Mouse (Mus musculus) limb, embryonic 14.5 days (tissue): ENCODE measurements at regions not wholly inside any gene's neighbourhood (a gene's known extent, or its start where the extent isn't known, plus 50 kb on each side); places are given as distances from the start of the nearest gene placed in this dataset.

Experiments
- ATAC-seq: fragments of 200-750 bp; cut with Nextera tagmentation; 2 replicates; pipeline ENCODE4 v1.8.0; 2017; ENCODE audit warnings: low read depth, moderate number of reproducible peaks, moderate TSS enrichment; ENCODE audit not compliant: low FRiP score
- DNase-seq: peaks from one replicate; pipeline ENCODE4 v3.0.0-alpha.2; 2015; ENCODE audit warnings: low spot score
- H3K27ac ChIP-seq: fragments of 300-500 bp; sonication (generic); replicated peaks from 2 replicates; pipeline ENCODE4 v1.5.1; 2014; ENCODE audit warnings: low read depth, mild to moderate bottlenecking, low read length, moderate library complexity, mixed read lengths
- H3K27me3 ChIP-seq: fragments of 300-500 bp; sonication (generic); 2 replicates; pipeline ENCODE4 v1.6.1; 2014; ENCODE audit warnings: low read length, mixed read lengths; ENCODE audit not compliant: control insufficient read depth, insufficient read depth
- H3K36me3 ChIP-seq: fragments of 300-500 bp; sonication (generic); 2 replicates; pipeline ENCODE4 v1.6.1; 2014; ENCODE audit warnings: mild to moderate bottlenecking, low read length, moderate library complexity, mixed read lengths; ENCODE audit not compliant: control insufficient read depth, insufficient read depth
- H3K4me1 ChIP-seq: fragments of 300-500 bp; sonication (generic); 2 replicates; pipeline ENCODE4 v1.6.1; 2014; ENCODE audit warnings: antibody characterized with exemption, low read length, mixed read lengths; ENCODE audit not compliant: control insufficient read depth, insufficient read depth
- H3K4me2 ChIP-seq: fragments of 300-500 bp; sonication (generic); replicated peaks from 2 replicates; pipeline ENCODE4 v1.6.1; 2014; ENCODE audit warnings: low read depth, mild to moderate bottlenecking, low read length, moderate library complexity; ENCODE audit not compliant: severe bottlenecking
- H3K4me3 ChIP-seq: fragments of 300-500 bp; sonication (generic); replicated peaks from 2 replicates; pipeline ENCODE4 v1.5.1; 2014; ENCODE audit warnings: low read length
- H3K9ac ChIP-seq: fragments of 300-500 bp; sonication (generic); 2 replicates; pipeline ENCODE4 v1.6.1; 2014; ENCODE audit warnings: mild to moderate bottlenecking, low read depth, low read length, moderate library complexity; ENCODE audit not compliant: severe bottlenecking
- H3K9me3 ChIP-seq: fragments of 300-500 bp; sonication (generic); 2 replicates; pipeline ENCODE4 v1.6.1; 2016; ENCODE audit warnings: low read length; ENCODE audit not compliant: control insufficient read depth
- POLR2A ChIP-seq: fragments of 200-500 bp; IDR thresholded peaks from 2 replicates; pipeline ENCODE4 v1.8.0; 2012; ENCODE audit warnings: inconsistent platforms, mild to moderate bottlenecking, moderate library complexity, borderline replicate concordance; ENCODE audit not compliant: insufficient read depth, insufficient read length; ENCODE audit errors: extremely low read depth
- WGBS: fragments of 180-500 bp; shearing (Covaris S2); extraction: QIAGEN DNeasy Blood & Tissue Kit; methylation state at CpG from one replicate; pipeline ENCODE4 v1.1.7; 2014; 5-methylcytosine and 5-hydroxymethylcytosine counted together

DNA sequence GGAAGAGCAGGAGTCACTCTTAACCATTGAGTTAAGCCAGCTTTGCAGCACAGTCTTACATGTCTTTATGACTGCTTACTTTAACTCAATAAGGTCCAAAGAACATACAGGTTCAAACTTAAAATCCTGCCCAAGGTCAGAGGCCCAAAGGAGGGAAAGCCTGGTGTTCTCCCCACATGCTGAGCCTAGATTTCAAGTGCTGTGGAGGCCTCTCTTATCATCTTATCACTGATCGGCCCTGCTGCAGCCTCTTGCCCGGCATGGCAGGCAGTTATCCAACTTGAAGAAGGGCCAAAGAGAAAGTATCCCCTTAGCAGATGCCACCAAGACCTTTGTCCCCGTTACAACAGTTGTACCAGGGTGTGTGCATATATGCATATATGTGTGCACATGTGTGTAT is 170.0 kb upstream of the Dynlrb2 start:
- WGBS: 91% methylated on average over 3 of the region's 3 CpGs

DNA sequence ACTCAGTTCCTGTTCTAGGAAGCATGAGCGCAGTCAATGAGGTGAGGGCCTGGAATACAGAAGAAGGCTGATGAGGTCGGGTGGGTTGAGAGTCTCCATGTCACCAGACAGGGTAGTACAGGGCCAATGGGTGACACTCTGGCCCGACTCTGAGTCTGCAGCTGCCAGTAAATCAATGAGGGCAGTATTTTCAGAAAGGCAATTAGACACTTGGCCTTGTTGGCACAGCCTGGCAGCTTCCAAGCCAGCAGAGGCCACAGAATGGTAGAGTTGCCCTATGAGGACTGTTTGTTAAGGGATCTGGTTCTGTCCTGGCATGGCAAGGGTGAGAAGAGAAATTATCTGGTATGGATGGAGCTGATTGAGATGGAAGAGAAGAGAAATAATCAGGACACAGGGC is 170.7 kb upstream of the Dynlrb2 start:
- Histone ChIP-seq H3K27me3 (no peaks in the 10 kb centered on the region), H3K9ac (no peak overlapping the region), H3K4me1 (no peaks in the 10 kb centered on the region), H3K27ac (no peak overlapping the region), H3K36me3 (no peaks in the 10 kb centered on the region), H3K4me3 (no peak overlapping the region), H3K9me3 (no peaks in the 10 kb centered on the region), H3K4me2 (no peak overlapping the region)
- no peak for TF ChIP-seq POLR2A
- DNase-seq: no peak
- ATAC-seq: no peak
- WGBS: 84% methylated on average over 3 of the region's 3 CpGs

More for the DNA sequence above, 170.0 kb upstream of the Dynlrb2 start:
- no peak for TF ChIP-seq POLR2A
- Histone ChIP-seq H3K4me3 (no peak overlapping the region), H3K27me3 (no peaks in the 10 kb centered on the region), H3K27ac (no peak overlapping the region), H3K4me1 (no peaks in the 10 kb centered on the region), H3K36me3 (no peaks in the 10 kb centered on the region), H3K9me3 (no peaks in the 10 kb centered on the region), H3K9ac (no peak overlapping the region), H3K4me2 (no peak overlapping the region)
- DNase-seq (no peak), ATAC-seq (no peak)

DNA sequence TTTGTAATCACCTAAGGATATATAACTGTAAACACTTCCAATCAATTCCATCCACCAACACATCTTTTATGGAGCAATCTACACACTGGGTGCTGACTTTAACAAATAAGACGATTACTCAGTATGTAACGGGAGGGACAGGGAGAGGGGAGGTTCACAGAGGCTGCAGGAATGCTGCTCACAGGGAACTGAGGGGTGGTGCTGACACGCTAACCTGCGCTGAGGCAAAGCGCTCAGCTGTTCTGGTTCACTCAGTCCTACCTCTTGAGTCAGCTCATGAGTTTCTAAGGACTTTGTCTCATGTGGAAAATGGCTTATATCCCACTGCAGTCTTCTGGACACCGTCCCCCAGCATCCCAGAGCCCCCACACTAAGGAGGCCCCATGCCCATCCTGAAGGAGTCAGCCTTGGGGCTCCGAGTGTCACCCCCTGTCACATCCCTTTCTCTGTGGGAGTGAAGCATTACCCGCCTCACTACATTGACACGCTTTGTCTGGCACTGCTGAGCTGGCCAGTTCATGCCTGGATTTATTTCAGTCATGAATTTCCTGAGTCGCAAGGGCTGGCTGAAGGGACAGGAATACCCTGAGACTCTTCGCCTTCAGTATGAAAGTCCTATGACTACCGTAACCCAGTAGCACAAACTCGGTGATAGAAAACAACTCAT is 184.6 kb upstream of the Dynlrb2 start:
- Histone ChIP-seq H3K4me1 (no peaks in the 10 kb centered on the region), H3K9ac (no peak overlapping the region), H3K4me2 (no peak overlapping the region), H3K36me3 (no peaks in the 10 kb centered on the region), H3K27ac (no peak overlapping the region), H3K9me3 (no peaks in the 10 kb centered on the region), H3K27me3 (no peaks in the 10 kb centered on the region), H3K4me3 (no peak overlapping the region)
- TF ChIP-seq POLR2A: no peak
- DNase-seq (no peak), ATAC-seq (no peak)
- WGBS: 86% methylated on average over 13 of the region's 13 CpGs

DNA sequence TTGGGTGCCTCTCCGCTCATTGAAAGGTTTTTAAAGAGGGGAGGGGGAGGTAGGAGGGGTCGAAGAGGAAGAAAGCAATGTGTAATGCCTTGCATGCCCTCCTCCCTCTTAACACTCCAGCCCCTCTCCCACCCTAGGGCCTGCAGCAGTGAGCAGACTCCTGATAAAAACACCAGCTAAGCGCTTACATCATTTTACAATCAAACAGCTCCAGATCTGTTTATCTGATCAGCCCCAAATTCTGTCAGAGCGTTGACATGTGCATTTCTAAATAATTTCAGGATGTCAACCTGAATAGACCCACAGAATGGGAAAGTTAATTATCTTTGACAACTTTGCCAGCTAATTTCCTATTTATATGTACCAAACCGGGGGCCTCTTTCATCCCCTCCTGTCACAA is 189.4 kb upstream of the Dynlrb2 start:
- H3K4me1 ChIP-seq: no peaks in the 10 kb centered on the region
- no peak for TF ChIP-seq POLR2A
- no peaks in the 10 kb centered on the region for H3K9me3 ChIP-seq
- no peak overlapping the region for H3K4me2 ChIP-seq
- no peaks in the 10 kb centered on the region for H3K27me3 ChIP-seq
- no peak overlapping the region for H3K9ac ChIP-seq
- no peak overlapping the region for H3K27ac ChIP-seq
- WGBS: 47% methylated on average over 5 of the region's 5 CpGs
- H3K36me3 ChIP-seq: no peaks in the 10 kb centered on the region
- no peak overlapping the region for H3K4me3 ChIP-seq
- DNase-seq (no peak), ATAC-seq (no peak)

DNA sequence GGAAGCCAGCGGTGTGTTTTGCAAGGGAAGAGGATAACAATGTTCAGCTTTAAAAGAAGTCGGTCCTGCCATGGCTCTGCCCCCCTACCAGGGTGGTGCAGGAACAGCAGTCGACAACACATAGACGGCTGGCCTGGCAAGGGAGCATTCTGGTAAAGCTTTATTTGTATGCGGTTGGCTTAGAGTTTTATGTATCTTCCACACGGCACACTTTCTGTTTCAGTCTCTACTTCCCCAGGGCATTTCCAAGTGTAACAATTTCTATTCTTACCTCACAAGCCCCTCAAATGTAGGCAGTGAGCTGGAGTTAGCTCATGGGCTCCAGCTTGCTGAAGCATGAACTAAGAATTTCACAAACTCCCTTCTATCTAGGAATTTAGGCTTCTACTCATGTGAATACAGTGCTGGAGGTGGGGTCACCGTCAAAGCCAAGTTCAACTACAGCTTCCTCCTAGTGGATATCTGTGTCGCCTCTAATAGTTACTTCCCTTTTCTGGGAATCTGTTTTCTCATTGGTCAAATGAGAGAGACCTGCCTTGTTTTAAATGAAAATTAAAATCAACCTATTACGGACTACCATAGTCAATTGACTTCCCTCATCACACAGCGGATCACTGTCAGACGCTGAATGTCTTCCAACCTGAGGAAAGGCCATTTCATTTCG is 190.2 kb upstream of the Dynlrb2 start:
- ATAC-seq (no peak), DNase-seq (no peak)
- TF ChIP-seq POLR2A: no peak
- no peaks in the 10 kb centered on the region for H3K9me3 ChIP-seq
- no peak overlapping the region for H3K4me3 ChIP-seq
- no peak overlapping the region for H3K27ac ChIP-seq
- H3K9ac ChIP-seq: no peak overlapping the region
- no peaks in the 10 kb centered on the region for H3K27me3 ChIP-seq
- H3K4me2 ChIP-seq: no peak overlapping the region
- 84% methylated on average over 12 of the region's 12 CpGs for WGBS
- H3K4me1 ChIP-seq: no peaks in the 10 kb centered on the region
- no peaks in the 10 kb centered on the region for H3K36me3 ChIP-seq

DNA sequence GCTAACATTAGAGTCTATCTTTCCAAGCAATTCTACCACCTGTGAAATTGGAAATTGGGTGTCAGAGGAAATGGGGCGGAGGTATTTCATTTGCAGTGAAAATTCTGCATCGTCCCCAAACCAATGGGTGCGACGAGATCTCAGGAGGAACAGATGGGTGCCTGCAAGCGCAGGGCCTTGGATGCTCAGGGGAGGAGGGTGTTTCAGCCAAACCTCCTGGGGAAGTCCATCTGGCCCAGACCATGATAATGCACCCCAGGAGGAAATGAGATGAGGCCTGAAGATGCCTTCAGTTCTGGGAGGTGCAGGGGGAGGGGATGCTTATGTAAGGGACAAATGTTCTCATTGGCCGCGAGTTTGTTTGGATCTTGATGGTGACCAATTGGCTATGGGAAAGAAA is 205.9 kb upstream of the Dynlrb2 start:
- Histone ChIP-seq H3K4me2 (no peak overlapping the region), H3K9me3 (no peaks in the 10 kb centered on the region), H3K27ac (no peak overlapping the region), H3K27me3 (no peaks in the 10 kb centered on the region), H3K4me3 (no peak overlapping the region), H3K9ac (no peak overlapping the region), H3K4me1 (no peaks in the 10 kb centered on the region), H3K36me3 (no peaks in the 10 kb centered on the region)
- TF ChIP-seq POLR2A: no peak
- ATAC-seq (no peak), DNase-seq (no peak)
- 87% methylated on average over 7 of the region's 7 CpGs for WGBS
